Mouse (Mus musculus): ENCODE measurements at regions not wholly inside any gene's neighbourhood (a gene's known extent, or its start where the extent isn't known, plus 50 kb on each side); places are given as distances from the start of the nearest gene placed in this dataset.

DNA sequence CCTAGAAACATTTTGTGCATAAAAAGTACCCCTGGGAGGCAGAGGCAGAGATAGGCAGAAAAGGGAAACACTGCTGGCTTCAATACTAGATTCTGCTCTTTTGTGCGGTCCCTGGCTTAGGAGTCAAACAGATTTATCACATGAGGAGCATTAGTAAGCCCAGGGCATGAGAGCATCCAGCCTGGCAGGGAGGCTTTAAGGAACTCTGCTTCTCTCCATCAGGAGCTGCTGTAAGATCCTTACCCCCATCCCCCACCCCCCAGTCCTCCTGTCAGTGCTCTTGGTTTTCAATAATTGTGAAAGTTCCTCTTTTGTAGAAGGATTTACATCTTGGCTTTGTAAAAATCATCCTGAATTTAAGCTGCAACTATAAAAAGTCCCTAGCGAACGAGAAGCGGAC, 97.2 kb upstream of the Prdm1 start:
- 93% methylated on average over 4 of the region's 4 CpGs for WGBS

DNA sequence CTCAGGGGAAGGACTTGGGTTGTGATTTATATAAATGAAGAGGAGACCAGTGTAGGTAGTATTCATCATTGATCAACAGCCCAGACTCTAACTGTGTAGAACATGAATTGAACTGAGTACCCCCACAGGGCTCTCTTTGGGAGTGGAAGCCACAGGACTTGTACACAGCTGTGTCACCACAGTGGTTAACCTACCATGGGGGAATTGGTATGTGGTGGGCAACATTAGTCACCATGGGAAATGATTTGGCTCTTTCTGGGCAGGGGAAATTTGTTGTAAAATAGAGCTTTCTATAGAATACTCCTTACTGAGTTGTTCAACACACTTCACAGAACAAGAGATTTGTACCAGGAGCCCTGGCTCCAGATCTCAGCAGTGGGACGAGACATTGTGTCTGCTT, 87.3 kb upstream of the Prdm1 start:
- ATAC-seq (ENCODE audit: insufficient read depth, low read depth): no peak
- no peak overlapping the region for H3K4me3 ChIP-seq (ENCODE audit: low read depth, low read length)
- H3K9ac ChIP-seq (replicated peaks; ENCODE audit: low read depth, low read length): no peak overlapping the region
- no peak for TF ChIP-seq EP300 (IDR thresholded peaks at IDR 0.05; ENCODE audit: low read depth)
- no peak for TF ChIP-seq CTCF (IDR thresholded peaks at IDR 0.05; ENCODE audit: low read depth)
- no peaks in the 10 kb centered on the region for H3K9me3 ChIP-seq (replicated peaks; ENCODE audit: control insufficient read depth, low read length)
- H3K36me3 ChIP-seq (replicated peaks; ENCODE audit: control insufficient read depth, insufficient read depth, low read length): no peaks in the 10 kb centered on the region
- WGBS: 66% methylated on average over 1 of the region's 1 CpGs
- no peak overlapping the region for H3K4me2 ChIP-seq (ENCODE audit: low read depth, low read length)
- DNase-seq (ENCODE audit: low spot score): no peak
- H3K27ac ChIP-seq (ENCODE audit: low read depth): no peak overlapping the region
- no peaks in the 10 kb centered on the region for H3K27me3 ChIP-seq (ENCODE audit: control insufficient read depth, insufficient read depth, low read length)
- no peaks in the 10 kb centered on the region for H3K4me1 ChIP-seq (ENCODE audit: control insufficient read depth, insufficient read depth)

More for the DNA sequence above, 97.2 kb upstream of the Prdm1 start:
- Histone ChIP-seq H3K4me1 (ENCODE audit: control insufficient read depth, insufficient read depth) (no peaks in the 10 kb centered on the region), H3K27ac (ENCODE audit: low read depth) (no peak overlapping the region), H3K9ac (replicated peaks; ENCODE audit: low read depth, low read length) (no peak overlapping the region), H3K9me3 (replicated peaks; ENCODE audit: control insufficient read depth, low read length) (no peaks in the 10 kb centered on the region), H3K36me3 (replicated peaks; ENCODE audit: control insufficient read depth, insufficient read depth, low read length) (no peaks in the 10 kb centered on the region), H3K4me3 (ENCODE audit: low read depth, low read length) (no peak overlapping the region), H3K27me3 (ENCODE audit: control insufficient read depth, insufficient read depth, low read length) (no peaks in the 10 kb centered on the region), H3K4me2 (ENCODE audit: low read depth, low read length) (no peak overlapping the region)
- TF ChIP-seq CTCF (IDR thresholded peaks at IDR 0.05; ENCODE audit: low read depth) (no peak), EP300 (IDR thresholded peaks at IDR 0.05; ENCODE audit: low read depth) (no peak)
- DNase-seq (ENCODE audit: low spot score) (no peak), ATAC-seq (ENCODE audit: insufficient read depth, low read depth) (no peak)

DNA sequence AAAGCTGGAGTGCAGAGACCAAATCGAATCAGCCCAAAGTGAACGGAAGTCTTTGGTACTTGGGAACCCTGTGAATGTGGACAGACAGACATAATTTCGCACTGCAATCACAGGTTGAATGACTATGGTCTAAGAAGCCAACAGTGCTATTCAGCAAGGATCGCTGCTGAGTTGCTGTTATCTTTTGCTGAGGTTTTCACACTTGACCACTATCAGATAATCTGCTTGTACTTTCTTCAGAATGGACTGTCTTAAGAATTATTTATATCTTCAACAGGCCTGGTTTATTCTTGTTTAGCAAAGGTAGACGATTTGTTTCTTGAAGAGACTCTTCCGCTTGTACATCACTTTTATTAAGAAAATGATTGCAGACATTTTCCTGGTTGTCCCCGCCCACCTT, 84.3 kb upstream of the Prdm1 start:
- 77% methylated on average over 7 of the region's 7 CpGs for WGBS
- H3K9ac ChIP-seq (replicated peaks; ENCODE audit: low read depth, low read length): no peak overlapping the region
- TF ChIP-seq EP300 (IDR thresholded peaks at IDR 0.05; ENCODE audit: low read depth) (no peak), CTCF (IDR thresholded peaks at IDR 0.05; ENCODE audit: low read depth) (no peak)

DNA sequence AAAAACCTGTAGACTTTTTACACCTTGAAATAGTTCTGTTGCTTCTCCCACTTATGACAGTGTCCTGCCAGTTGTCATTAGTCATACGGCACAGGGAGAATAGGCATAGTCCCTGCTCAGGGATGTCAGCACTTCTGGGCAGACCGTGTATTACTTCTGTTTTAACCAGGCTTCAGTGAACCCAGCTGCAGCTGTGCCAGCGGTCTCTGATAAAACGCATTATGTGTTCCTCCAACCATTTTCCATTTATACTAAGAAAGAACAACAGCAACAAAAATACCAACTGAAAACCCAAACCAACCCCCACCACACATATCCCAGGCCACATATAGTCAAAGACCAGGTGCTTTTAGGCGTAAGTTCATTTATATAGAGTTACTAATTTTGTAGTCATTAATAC, 83.1 kb upstream of the Prdm1 start:
- no peaks in the 10 kb centered on the region for H3K9me3 ChIP-seq (replicated peaks; ENCODE audit: control insufficient read depth, low read length)
- H3K27me3 ChIP-seq (ENCODE audit: control insufficient read depth, insufficient read depth, low read length): no peaks in the 10 kb centered on the region
- no peaks in the 10 kb centered on the region for H3K36me3 ChIP-seq (replicated peaks; ENCODE audit: control insufficient read depth, insufficient read depth, low read length)
- no peak for TF ChIP-seq CTCF (IDR thresholded peaks at IDR 0.05; ENCODE audit: low read depth)
- TF ChIP-seq EP300 (IDR thresholded peaks at IDR 0.05; ENCODE audit: low read depth): no peak
- DNase-seq (ENCODE audit: low spot score): no peak
- ATAC-seq (ENCODE audit: insufficient read depth, low read depth): no peak
- H3K9ac ChIP-seq (replicated peaks; ENCODE audit: low read depth, low read length): no peak overlapping the region
- no peak overlapping the region for H3K4me3 ChIP-seq (ENCODE audit: low read depth, low read length)
- no peak overlapping the region for H3K27ac ChIP-seq (ENCODE audit: low read depth)
- no peak overlapping the region for H3K4me2 ChIP-seq (ENCODE audit: low read depth, low read length)
- 0 out of 2 replicates have a peak, but pooled peaks cover 3% of the 10 kb centered on the region for H3K4me1 ChIP-seq (ENCODE audit: control insufficient read depth, insufficient read depth)
- WGBS: 76% methylated on average over 5 of the region's 5 CpGs

More for the DNA sequence above, 84.3 kb upstream of the Prdm1 start:
- H3K4me3 ChIP-seq (ENCODE audit: low read depth, low read length): no peak overlapping the region
- H3K9me3 ChIP-seq (replicated peaks; ENCODE audit: control insufficient read depth, low read length): no peaks in the 10 kb centered on the region
- ATAC-seq (ENCODE audit: insufficient read depth, low read depth): no peak
- no peaks in the 10 kb centered on the region for H3K4me1 ChIP-seq (ENCODE audit: control insufficient read depth, insufficient read depth)
- no peak for DNase-seq (ENCODE audit: low spot score)
- H3K4me2 ChIP-seq (ENCODE audit: low read depth, low read length): no peak overlapping the region
- H3K27ac ChIP-seq (ENCODE audit: low read depth): no peak overlapping the region
- no peaks in the 10 kb centered on the region for H3K27me3 ChIP-seq (ENCODE audit: control insufficient read depth, insufficient read depth, low read length)
- H3K36me3 ChIP-seq (replicated peaks; ENCODE audit: control insufficient read depth, insufficient read depth, low read length): no peaks in the 10 kb centered on the region

DNA sequence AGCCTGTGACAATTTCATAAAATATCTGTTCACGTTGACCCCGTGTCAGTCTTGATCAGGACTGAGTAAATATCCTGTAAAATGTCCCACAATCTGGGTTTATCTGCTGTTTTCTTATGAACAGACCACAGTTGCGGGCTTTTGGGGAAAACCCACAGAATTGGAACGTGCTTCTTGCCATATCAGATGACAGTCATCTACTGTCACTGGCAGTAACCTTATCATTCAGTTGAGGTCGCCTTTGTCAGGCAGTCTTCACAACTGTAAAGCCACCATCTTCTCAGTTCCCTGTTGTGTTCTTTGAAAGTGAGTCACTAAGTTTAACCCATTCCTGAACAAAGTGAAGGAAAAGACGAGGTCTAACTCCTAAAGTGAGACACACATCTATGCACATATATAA, 80.9 kb upstream of the Prdm1 start:
- no peaks in the 10 kb centered on the region for H3K27me3 ChIP-seq (ENCODE audit: control insufficient read depth, insufficient read depth, low read length)
- no peak for ATAC-seq (ENCODE audit: insufficient read depth, low read depth)
- H3K27ac ChIP-seq (ENCODE audit: low read depth): no peak overlapping the region
- no peaks in the 10 kb centered on the region for H3K9me3 ChIP-seq (replicated peaks; ENCODE audit: control insufficient read depth, low read length)
- H3K36me3 ChIP-seq (replicated peaks; ENCODE audit: control insufficient read depth, insufficient read depth, low read length): no peaks in the 10 kb centered on the region
- no peak overlapping the region for H3K9ac ChIP-seq (replicated peaks; ENCODE audit: low read depth, low read length)
- H3K4me2 ChIP-seq (ENCODE audit: low read depth, low read length): no peak overlapping the region
- TF ChIP-seq EP300 (IDR thresholded peaks at IDR 0.05; ENCODE audit: low read depth) (no peak), CTCF (IDR thresholded peaks at IDR 0.05; ENCODE audit: low read depth) (no peak)
- 51% methylated on average over 6 of the region's 6 CpGs for WGBS
- H3K4me3 ChIP-seq (ENCODE audit: low read depth, low read length): no peak overlapping the region
- DNase-seq (ENCODE audit: low spot score): no peak
- 0 out of 2 replicates have a peak, but pooled peaks cover 3% of the 10 kb centered on the region for H3K4me1 ChIP-seq (ENCODE audit: control insufficient read depth, insufficient read depth)

DNA sequence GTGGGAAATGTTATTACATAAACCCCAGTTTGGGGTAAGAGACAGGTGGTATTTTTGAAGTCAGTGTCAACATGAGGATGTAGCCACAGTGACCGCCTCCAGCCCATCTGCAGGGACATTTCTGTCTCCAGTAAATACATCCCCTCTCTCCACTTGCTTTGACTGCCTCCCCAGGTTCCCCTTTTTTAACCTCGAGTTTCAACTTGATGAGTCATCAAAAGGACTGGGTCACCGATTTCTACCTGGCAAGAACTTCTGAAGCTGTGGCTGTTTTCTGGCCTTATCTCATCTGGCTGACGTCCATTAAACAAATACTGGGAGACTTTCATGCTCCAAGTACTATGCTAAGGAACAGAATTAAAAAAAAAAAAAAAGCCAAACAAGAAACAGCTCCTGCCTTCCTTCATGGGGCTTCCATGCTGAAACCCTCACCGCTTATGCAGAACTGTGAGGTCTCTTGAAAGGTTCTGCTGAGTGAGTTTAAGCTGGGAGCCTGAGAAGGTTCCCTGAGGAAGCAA, 79.1 kb upstream of the Prdm1 start:
- H3K4me1 ChIP-seq (ENCODE audit: control insufficient read depth, insufficient read depth): 0 out of 2 replicates have a peak, but pooled peaks cover 3% of the 10 kb centered on the region
- TF ChIP-seq EP300 (IDR thresholded peaks at IDR 0.05; ENCODE audit: low read depth) (no peak), CTCF (IDR thresholded peaks at IDR 0.05; ENCODE audit: low read depth) (no peak)
- ATAC-seq (ENCODE audit: insufficient read depth, low read depth): no peak
- H3K9ac ChIP-seq (replicated peaks; ENCODE audit: low read depth, low read length): no peak overlapping the region
- no peaks in the 10 kb centered on the region for H3K27me3 ChIP-seq (ENCODE audit: control insufficient read depth, insufficient read depth, low read length)
- no peak overlapping the region for H3K27ac ChIP-seq (ENCODE audit: low read depth)
- no peak overlapping the region for H3K4me3 ChIP-seq (ENCODE audit: low read depth, low read length)
- no peaks in the 10 kb centered on the region for H3K9me3 ChIP-seq (replicated peaks; ENCODE audit: control insufficient read depth, low read length)
- H3K36me3 ChIP-seq (replicated peaks; ENCODE audit: control insufficient read depth, insufficient read depth, low read length): no peaks in the 10 kb centered on the region
- no peak overlapping the region for H3K4me2 ChIP-seq (ENCODE audit: low read depth, low read length)
- DNase-seq (ENCODE audit: low spot score): no peak
- 40% methylated on average over 5 of the region's 5 CpGs for WGBS
